Mouse (Mus musculus): ENCODE results near the gene Tjp2. TPM values are rescaled to one million over a fixed set of nuclear protein-coding genes. Genes with fewer than 3 reads are reported as not detected.

Tjp2 gene
- polyA plus RNA-seq, 1 experiment from 2014 or later, result 33.0 TPM

DNA sequence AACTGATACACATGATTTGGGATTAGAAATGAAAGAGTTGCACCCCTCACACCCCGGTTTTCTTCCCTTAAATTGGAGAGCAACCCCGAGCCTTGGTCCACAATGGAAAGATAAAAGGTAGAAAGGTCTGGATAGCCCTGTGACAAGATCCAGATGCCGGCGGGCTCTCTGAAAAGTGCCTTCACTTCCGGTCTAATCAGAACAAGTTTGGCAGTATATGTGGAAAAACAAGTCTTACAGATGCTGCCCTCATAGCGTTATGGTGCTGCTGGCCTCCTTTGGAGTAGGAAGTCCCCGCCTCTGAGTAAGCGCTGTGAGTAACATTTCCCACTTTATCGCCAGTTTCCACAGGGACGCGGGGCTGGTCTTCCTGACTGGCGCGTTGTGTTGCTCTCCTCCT, 49.9 kb downstream of the Tjp2 start:
- peak overlapping the region; percentile 92 for H3K4me2 ChIP-seq (ENCODE audit: low read depth, low read length)
- H3K9ac ChIP-seq (ENCODE audit: low read depth, low read length), result 0 out of 2 replicates have a peak overlapping the region, but pooled peaks have one; percentile 78
- H3K27ac ChIP-seq (ENCODE audit: low read length), result no peak overlapping the region; the same call in 1 of the 2 replicates
- no peaks in the 10 kb centered on the region for H3K36me3 ChIP-seq (ENCODE audit: control insufficient read depth, insufficient read depth, low read length)
- H3K4me1 ChIP-seq (ENCODE audit: control insufficient read depth, insufficient read depth, low read length), result peaks cover 20% of the 10 kb centered on the region
- no peaks in the 10 kb centered on the region for H3K27me3 ChIP-seq (replicated peaks; ENCODE audit: control insufficient read depth, insufficient read depth, low read length)
- H3K9me3 ChIP-seq (ENCODE audit: control insufficient read depth, low read length), result no peaks in the 10 kb centered on the region
- H3K4me3 ChIP-seq (ENCODE audit: low read length), result peak overlapping the region; percentile 73
- WGBS, result 2% methylated on average over 13 of the region's 13 CpGs
- no peak for ATAC-seq

DNA sequence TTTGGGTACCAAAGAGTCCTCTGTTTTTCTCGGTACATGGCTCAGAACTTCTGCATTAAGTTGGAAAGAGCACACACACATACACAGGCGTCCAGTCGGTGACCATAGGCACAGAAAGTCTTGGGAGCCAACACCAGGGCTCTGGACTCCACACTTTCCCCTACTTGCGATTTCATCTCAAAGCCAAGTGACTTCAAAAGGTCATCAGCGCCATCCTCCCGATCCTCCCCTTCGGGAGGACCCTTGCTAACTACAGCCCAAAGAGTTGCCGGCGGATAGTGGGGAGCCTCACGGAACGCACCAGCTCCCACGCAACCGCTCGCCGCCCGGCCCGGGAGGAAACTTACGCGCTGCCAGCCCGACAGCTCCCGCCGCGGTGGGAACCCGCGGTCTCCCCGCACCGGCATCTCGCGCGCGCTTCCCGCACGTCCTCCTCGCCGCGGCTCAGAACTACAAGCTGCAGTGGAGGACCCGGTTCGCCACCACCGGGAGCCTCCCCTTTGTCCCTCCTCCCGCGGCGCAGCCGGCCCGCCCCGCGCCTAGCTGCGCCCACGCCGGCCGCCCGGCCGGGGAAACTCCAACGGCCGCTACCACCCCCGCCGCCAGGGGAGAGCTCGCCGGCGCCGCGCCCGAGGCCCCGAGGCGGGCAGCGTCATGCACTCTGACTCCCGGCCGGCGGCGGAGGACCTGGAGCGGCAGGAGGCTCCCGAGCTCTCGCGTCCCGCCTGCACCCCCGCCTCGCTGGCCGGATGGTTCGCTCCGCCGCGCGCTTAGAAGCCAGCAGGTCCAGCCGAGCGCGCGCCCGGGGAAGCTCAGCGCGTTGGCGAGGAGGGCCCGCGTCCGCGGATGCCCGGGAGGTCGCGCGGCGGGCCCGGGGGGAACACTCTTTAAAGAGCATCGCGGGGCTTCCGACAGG, 51.0 kb downstream of the Tjp2 start:
- Histone ChIP-seq H3K9me3 (ENCODE audit: control insufficient read depth, low read length) (no peaks in the 10 kb centered on the region), H3K4me1 (ENCODE audit: control insufficient read depth, insufficient read depth, low read length) (peaks cover 20% of the 10 kb centered on the region), H3K9ac (ENCODE audit: low read depth, low read length) (peak overlapping the region; percentile 78), H3K36me3 (ENCODE audit: control insufficient read depth, insufficient read depth, low read length) (no peaks in the 10 kb centered on the region), H3K27ac (ENCODE audit: low read length) (peak overlapping the region; percentile 65), H3K4me2 (ENCODE audit: low read depth, low read length) (peak overlapping the region; percentile 92), H3K4me3 (ENCODE audit: low read length) (peak overlapping the region; percentile 73), H3K27me3 (replicated peaks; ENCODE audit: control insufficient read depth, insufficient read depth, low read length) (no peaks in the 10 kb centered on the region)
- ATAC-seq, result peak; percentile 97
- under 1% methylated on average over 99 of the region's 103 CpGs for WGBS

DNA sequence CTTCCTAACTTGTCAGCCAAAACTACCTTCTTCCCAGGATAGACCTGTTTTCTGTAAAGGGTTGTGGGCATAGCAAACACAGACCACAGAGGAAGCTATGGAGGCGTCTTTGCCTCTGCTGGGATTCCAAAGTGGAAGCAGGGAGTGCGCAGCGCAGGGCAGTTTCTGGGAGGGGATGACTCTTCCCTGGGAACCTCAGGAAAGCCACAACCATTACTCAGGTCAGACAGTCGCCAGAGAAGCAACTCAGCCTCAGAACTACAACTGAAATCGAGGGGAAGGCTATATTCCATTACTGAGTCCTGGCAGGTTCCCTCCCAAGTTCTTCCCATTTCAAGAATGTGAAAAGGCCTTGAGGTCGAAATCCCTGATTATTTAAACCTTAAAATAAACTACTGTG, 51.8 kb downstream of the Tjp2 start:
- H3K27ac ChIP-seq (ENCODE audit: low read length), result no peak overlapping the region
- H3K4me3 ChIP-seq (ENCODE audit: low read length), result peak overlapping the region; percentile 73
- ATAC-seq, result no peak
- peaks cover 27% of the 10 kb centered on the region for H3K4me1 ChIP-seq (ENCODE audit: control insufficient read depth, insufficient read depth, low read length)
- no peaks in the 10 kb centered on the region for H3K27me3 ChIP-seq (replicated peaks; ENCODE audit: control insufficient read depth, insufficient read depth, low read length)
- H3K9ac ChIP-seq (ENCODE audit: low read depth, low read length), result no peak overlapping the region
- no peaks in the 10 kb centered on the region for H3K36me3 ChIP-seq (ENCODE audit: control insufficient read depth, insufficient read depth, low read length)
- WGBS, result 43% methylated on average over 6 of the region's 6 CpGs
- peak overlapping the region; percentile 92; the same call in 1 of the 2 replicates for H3K4me2 ChIP-seq (ENCODE audit: low read depth, low read length)
- no peaks in the 10 kb centered on the region for H3K9me3 ChIP-seq (ENCODE audit: control insufficient read depth, low read length)

GRCm38 (mm10) chr19:24168531-24168930, 56.3 kb downstream of the Tjp2 start:
- Histone ChIP-seq H3K27ac (ENCODE audit: low read length) (0 out of 2 replicates have a peak overlapping the region, but pooled peaks have one; percentile 8), H3K4me1 (ENCODE audit: control insufficient read depth, insufficient read depth, low read length) (peaks cover 43% of the 10 kb centered on the region), H3K4me2 (ENCODE audit: low read depth, low read length) (no peak overlapping the region), H3K9me3 (ENCODE audit: control insufficient read depth, low read length) (no peaks in the 10 kb centered on the region), H3K9ac (ENCODE audit: low read depth, low read length) (no peak overlapping the region), H3K4me3 (ENCODE audit: low read length) (no peak overlapping the region), H3K36me3 (ENCODE audit: control insufficient read depth, insufficient read depth, low read length) (no peaks in the 10 kb centered on the region), H3K27me3 (replicated peaks; ENCODE audit: control insufficient read depth, insufficient read depth, low read length) (no peaks in the 10 kb centered on the region)
- no peak for ATAC-seq
- 69% methylated on average over 10 of the region's 10 CpGs for WGBS

- peaks cover 40% of the 10 kb centered on the region for H3K4me1 ChIP-seq (ENCODE audit: control insufficient read depth, insufficient read depth, low read length)
- 0 out of 2 replicates have a peak overlapping the region, but pooled peaks have one; percentile 57 for H3K9ac ChIP-seq (ENCODE audit: low read depth, low read length)
- H3K36me3 ChIP-seq (ENCODE audit: control insufficient read depth, insufficient read depth, low read length), result no peaks in the 10 kb centered on the region
- H3K9me3 ChIP-seq (ENCODE audit: control insufficient read depth, low read length), result no peaks in the 10 kb centered on the region
- H3K4me2 ChIP-seq (ENCODE audit: low read depth, low read length), result peak overlapping the region; percentile 51
- H3K4me3 ChIP-seq (ENCODE audit: low read length), result peak overlapping the region; percentile 34
- H3K27ac ChIP-seq (ENCODE audit: low read length), result peak overlapping the region; percentile 85
- ATAC-seq, result peak; percentile 97
- 17% methylated on average over 17 of the region's 17 CpGs for WGBS
- H3K27me3 ChIP-seq (replicated peaks; ENCODE audit: control insufficient read depth, insufficient read depth, low read length), result no peaks in the 10 kb centered on the region
Measured at GRCm38 (mm10) chr19:24166516-24167091, 58.2 kb downstream of the Tjp2 start.

DNA sequence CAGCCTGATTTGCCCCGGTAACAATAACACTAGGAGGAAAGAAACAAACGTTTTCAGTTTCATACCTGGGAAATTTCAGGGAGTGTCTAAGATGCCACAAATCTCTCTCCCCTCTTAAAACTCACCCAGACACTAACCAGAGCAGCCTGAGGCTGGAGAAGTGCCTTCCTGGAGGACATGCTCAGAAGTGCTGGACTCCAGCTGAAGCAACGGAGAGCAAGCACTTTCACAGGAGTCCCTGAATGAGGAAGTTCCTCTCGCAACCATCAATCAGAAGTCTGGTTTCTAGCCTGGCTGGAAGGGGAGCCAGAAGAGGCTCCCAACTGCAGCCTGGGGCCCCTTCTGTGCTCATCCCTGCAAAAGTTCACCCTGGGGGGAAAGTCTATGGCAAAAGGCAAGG, 60.9 kb downstream of the Tjp2 start:
- no peaks in the 10 kb centered on the region for H3K36me3 ChIP-seq (ENCODE audit: control insufficient read depth, insufficient read depth, low read length)
- 0 out of 2 replicates have a peak, but pooled peaks have one; percentile 24 for ATAC-seq
- no peaks in the 10 kb centered on the region for H3K27me3 ChIP-seq (replicated peaks; ENCODE audit: control insufficient read depth, insufficient read depth, low read length)
- no peaks in the 10 kb centered on the region for H3K9me3 ChIP-seq (ENCODE audit: control insufficient read depth, low read length)
- WGBS, result 25% methylated on average over 4 of the region's 4 CpGs
- H3K4me1 ChIP-seq (ENCODE audit: control insufficient read depth, insufficient read depth, low read length), result peaks cover 48% of the 10 kb centered on the region
- peak overlapping the region; percentile 58 for H3K27ac ChIP-seq (ENCODE audit: low read length)
- H3K4me3 ChIP-seq (ENCODE audit: low read length), result no peak overlapping the region
- H3K4me2 ChIP-seq (ENCODE audit: low read depth, low read length), result 0 out of 2 replicates have a peak overlapping the region, but pooled peaks have one; percentile 8
- no peak overlapping the region for H3K9ac ChIP-seq (ENCODE audit: low read depth, low read length)

DNA sequence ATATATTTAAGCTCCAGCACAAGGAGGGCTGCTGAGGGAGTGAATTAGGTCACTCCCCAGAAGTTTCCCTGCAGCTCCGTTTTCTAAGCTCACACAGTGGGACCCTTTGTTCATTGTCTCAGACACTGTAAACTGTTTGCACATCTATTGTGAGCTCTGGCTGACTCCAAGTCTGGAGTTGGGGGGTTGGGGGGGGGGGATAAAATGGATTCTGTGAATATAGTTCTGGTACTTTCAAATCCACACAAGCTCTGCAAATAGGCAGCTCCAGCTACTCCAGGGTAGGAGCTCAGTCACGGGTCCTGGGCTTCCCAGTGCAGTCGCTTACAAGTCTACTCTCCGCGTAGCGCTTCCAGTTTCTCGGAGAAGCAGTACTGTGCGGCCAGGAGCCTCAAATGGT, 64.4 kb downstream of the Tjp2 start:
- H3K9ac ChIP-seq (ENCODE audit: low read depth, low read length), result no peak overlapping the region
- no peak overlapping the region for H3K4me2 ChIP-seq (ENCODE audit: low read depth, low read length)
- H3K4me3 ChIP-seq (ENCODE audit: low read length), result no peak overlapping the region
- peaks cover 25% of the 10 kb centered on the region for H3K4me1 ChIP-seq (ENCODE audit: control insufficient read depth, insufficient read depth, low read length)
- H3K36me3 ChIP-seq (ENCODE audit: control insufficient read depth, insufficient read depth, low read length), result no peaks in the 10 kb centered on the region
- H3K9me3 ChIP-seq (ENCODE audit: control insufficient read depth, low read length), result no peaks in the 10 kb centered on the region
- H3K27ac ChIP-seq (ENCODE audit: low read length), result no peak overlapping the region
- ATAC-seq, result no peak
- 51% methylated on average over 8 of the region's 8 CpGs for WGBS
- no peaks in the 10 kb centered on the region for H3K27me3 ChIP-seq (replicated peaks; ENCODE audit: control insufficient read depth, insufficient read depth, low read length)

DNA sequence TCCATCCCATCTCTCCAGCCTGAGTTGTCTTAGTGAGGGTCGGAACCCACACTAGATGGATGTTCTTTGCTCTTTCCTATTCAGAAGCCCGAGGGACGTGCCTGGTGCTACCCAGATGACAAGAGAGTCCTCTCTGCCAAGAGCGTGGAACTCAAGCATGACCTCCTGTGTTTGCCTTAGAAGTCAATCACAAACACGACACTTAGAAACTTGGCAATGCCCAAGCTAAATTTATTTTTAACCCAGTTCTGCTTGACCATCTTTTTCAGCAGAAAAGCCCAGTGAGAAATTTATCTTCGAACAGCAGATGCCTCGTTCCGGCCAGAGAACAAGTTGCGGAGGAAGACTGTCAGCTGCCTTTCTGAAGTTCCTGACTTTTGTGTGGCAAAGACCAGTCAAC, 65.1 kb downstream of the Tjp2 start:
- H3K27ac ChIP-seq (ENCODE audit: low read length), result no peak overlapping the region
- H3K36me3 ChIP-seq (ENCODE audit: control insufficient read depth, insufficient read depth, low read length), result no peaks in the 10 kb centered on the region
- no peak for ATAC-seq
- H3K4me1 ChIP-seq (ENCODE audit: control insufficient read depth, insufficient read depth, low read length), result peaks cover 30% of the 10 kb centered on the region
- H3K4me3 ChIP-seq (ENCODE audit: low read length), result no peak overlapping the region
- no peaks in the 10 kb centered on the region for H3K9me3 ChIP-seq (ENCODE audit: control insufficient read depth, low read length)
- H3K27me3 ChIP-seq (replicated peaks; ENCODE audit: control insufficient read depth, insufficient read depth, low read length), result no peaks in the 10 kb centered on the region
- H3K4me2 ChIP-seq (ENCODE audit: low read depth, low read length), result no peak overlapping the region
- WGBS, result 36% methylated on average over 9 of the region's 9 CpGs
- no peak overlapping the region; the same call in 1 of the 2 replicates for H3K9ac ChIP-seq (ENCODE audit: low read depth, low read length)

DNA sequence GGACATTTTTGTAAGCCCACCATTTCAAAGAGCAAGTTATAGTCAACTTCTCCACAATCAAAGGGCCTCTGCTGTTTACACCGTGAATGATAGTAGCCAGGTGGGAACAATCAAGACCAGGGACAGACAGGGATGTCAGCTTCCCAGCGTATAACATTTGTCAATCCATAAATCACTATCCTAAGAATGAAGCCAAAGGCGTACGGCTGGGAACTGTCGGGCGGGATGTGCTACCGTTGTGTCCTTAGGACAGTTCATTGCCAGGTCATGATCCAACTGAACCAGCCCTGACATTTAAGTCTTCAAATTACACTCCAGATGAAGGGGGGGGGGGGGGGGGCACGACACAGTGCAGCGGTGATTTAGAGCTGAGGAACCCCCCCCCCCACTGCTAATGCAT, 65.5 kb downstream of the Tjp2 start:
- no peak overlapping the region for H3K27ac ChIP-seq (ENCODE audit: low read length)
- 30% methylated on average over 9 of the region's 9 CpGs for WGBS
- no peaks in the 10 kb centered on the region for H3K9me3 ChIP-seq (ENCODE audit: control insufficient read depth, low read length)
- H3K9ac ChIP-seq (ENCODE audit: low read depth, low read length), result no peak overlapping the region
- H3K4me3 ChIP-seq (ENCODE audit: low read length), result no peak overlapping the region
- no peak overlapping the region for H3K4me2 ChIP-seq (ENCODE audit: low read depth, low read length)
- H3K27me3 ChIP-seq (replicated peaks; ENCODE audit: control insufficient read depth, insufficient read depth, low read length), result no peaks in the 10 kb centered on the region
- H3K36me3 ChIP-seq (ENCODE audit: control insufficient read depth, insufficient read depth, low read length), result no peaks in the 10 kb centered on the region
- ATAC-seq, result no peak
- peaks cover 28% of the 10 kb centered on the region for H3K4me1 ChIP-seq (ENCODE audit: control insufficient read depth, insufficient read depth, low read length)
